Mouse (Mus musculus) kidney, adult 8-10 months (tissue): ENCODE data around the gene Prkacb.

Experiments used
- DNase-seq, 2 experiments: peaks; one replicate each; pipeline ENCODE4 v3.0.0; 2022

Prkacb gene

GRCm38 (mm10) chr3:146812901-146813393 is at the start of gene Prkacb:
Gene Prkacb, minus strand, starts transcription at chr3:146812990.
- DNase-seq = peak; percentile 86 to 87

GRCm38 (mm10) chr3:146860308-146860707 is 47.5 kb upstream of the Prkacb start:
- no peak for DNase-seq

DNA sequence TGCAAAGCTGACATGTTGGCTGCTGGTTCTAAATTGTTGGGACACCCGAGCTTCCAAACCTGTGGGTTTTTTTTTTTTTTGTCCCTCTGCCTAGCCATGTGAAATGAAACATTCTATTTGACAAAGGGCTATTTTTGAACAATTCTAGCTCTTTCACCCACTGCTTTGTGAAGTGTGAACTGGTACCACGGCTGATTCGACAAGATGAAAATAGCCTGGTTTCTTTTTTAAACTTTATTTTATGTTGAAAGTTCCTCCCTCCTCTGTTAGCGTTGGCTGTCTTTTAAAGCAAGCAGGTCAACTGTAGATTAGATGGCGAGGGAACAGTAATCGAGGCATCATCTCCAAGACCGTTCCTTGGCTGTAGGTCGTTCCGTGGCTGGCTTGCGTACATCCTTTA is 44.6 kb upstream of the Prkacb start:
- no peak for DNase-seq

DNA sequence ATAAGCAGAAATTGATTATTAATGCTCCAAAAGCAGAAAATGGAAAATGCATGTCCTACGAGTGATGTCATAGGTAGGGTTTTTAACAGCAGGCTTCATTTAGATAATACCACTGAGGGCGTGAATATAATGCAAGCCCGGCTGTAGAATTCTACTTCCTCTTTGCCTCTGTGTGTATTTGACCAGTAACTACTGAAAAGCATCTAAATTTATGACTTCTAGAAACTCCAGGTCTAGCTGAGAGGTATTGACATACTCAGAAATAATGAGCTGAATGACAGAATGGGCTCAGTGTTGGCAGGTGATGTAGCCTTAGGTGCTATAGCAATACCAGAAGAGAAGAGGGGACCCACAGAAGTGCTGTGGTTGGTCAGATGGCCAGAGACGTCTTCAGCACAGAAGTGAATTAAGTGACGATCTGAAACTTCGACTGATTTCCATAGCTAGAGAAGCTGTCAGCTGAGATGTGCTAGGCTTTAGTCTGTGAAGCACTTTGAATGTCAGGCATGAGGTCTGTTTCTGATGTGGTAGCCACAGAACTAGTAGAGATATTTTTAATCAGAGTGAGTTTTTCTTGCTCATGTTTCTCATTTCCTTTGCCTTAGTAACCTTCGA is 41.8 kb upstream of the Prkacb start:
- DNase-seq = no peak

- peak; percentile 43 to 63 for DNase-seq
Measured at GRCm38 (mm10) chr3:146851966-146852891, 39.4 kb upstream of the Prkacb start, which contains the start of gene Ttll7. Gene Ttll7, plus strand, starts transcription at chr3:146852367.

DNA sequence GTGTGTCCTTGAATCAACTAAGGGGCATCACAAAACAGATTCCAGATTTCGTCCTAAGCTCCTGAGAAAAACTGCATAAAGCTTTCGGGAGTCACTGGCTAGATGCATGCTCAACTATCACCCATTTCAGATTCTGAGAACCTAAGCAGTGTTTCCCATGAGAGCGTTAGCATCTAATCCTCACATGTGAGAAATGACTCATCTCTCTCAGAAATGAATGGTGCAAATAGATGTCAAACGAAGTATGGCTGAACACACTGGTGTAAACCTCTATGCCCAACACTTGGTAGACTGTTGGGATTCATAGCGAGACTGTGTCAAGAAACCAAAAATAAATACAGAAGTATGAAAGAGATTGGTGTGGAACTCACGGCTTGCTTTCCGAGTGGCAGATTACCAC is 36.6 kb upstream of the Prkacb start:
- no peak for DNase-seq

DNA sequence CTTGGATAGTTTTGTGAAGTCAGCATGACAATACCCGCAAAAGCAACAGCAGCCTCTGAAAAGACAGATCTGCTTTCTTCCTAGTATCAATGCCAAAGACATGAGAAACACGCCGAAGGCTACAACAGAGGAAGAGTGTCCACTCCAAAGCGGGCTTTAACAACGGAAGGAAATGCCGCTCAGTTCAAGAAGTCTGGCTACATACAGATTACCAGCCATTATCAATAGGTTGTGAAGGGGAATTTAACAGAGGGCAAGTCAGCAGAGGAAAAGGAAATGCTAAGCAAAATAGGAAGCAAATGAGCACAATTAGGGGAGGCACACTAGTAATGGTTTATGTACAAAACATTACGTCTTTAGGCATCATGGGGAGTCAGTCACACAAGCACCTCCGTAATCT is 35.3 kb upstream of the Prkacb start:
- no peak for DNase-seq

DNA sequence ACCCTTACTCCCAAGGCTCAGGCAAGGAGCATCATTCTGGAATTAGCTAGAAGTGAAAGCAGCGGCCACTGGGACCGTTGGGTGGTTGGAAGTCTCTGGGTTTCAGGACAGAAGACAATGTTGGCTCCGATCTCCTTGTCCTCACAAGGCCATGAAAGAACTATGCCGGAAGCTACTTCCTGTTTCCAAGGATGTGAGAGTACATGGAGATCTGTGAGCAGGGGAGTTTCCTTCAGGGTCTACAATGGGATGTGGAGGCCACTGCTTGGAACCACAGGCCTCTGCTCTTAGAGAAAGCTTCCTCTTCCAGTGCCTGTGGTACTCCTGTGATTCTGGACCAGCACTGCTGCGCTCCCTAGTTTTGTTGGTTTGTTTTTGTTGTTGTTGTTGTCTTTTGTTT is 33.4 kb upstream of the Prkacb start:
- no peak for DNase-seq

GRCm38 (mm10) chr3:146843470-146843869 is 30.7 kb upstream of the Prkacb start:
- DNase-seq = no peak

DNA sequence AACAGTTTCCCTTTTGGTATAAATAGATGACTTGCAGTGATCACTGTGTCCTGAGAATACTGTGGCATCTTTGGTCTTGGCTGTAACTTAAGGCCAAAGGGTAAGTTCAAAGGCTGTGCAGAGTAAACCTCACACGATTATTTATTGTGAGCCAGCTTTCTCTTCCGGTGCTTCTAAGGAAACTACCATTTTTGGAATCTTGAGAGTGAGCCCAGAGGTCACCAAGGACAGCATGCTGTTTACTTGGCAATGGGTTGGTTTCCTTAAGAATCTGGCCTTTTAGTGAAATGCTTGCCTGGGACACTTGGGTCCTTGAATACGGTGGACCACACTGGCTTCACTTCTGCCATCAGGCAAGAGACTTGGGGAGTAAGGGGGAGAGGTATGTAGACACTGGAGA is 30.0 kb upstream of the Prkacb start:
- DNase-seq = peak; percentile 9 to 14

GRCm38 (mm10) chr3:146820718-146821117 is 7.9 kb upstream of the Prkacb start:
- DNase-seq = no peak

DNA sequence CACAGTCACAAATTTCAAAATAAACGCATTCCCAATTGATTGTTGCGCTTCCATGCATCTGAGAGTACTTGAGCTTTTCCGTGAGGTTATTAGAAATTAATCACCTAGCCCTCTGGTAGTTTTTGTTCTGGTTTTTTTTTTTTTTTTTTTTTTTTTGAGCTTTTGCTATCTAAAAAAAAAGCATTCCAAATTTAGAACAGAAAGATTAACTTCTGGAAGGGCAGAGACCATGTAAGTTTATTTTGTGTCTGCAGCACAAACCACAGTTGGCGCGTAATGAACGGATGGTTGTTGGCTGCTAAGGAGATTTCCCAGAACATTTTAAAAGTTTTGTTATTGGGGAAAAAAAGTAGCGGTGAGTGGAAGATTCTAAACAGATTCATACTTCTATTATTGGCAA is 834 bp upstream of the Prkacb start:
- DNase-seq = no peak

GRCm38 (mm10) chr3:146812041-146812878 is 530 bp downstream of the Prkacb start:
- DNase-seq = peak; percentile 56 to 57

DNA sequence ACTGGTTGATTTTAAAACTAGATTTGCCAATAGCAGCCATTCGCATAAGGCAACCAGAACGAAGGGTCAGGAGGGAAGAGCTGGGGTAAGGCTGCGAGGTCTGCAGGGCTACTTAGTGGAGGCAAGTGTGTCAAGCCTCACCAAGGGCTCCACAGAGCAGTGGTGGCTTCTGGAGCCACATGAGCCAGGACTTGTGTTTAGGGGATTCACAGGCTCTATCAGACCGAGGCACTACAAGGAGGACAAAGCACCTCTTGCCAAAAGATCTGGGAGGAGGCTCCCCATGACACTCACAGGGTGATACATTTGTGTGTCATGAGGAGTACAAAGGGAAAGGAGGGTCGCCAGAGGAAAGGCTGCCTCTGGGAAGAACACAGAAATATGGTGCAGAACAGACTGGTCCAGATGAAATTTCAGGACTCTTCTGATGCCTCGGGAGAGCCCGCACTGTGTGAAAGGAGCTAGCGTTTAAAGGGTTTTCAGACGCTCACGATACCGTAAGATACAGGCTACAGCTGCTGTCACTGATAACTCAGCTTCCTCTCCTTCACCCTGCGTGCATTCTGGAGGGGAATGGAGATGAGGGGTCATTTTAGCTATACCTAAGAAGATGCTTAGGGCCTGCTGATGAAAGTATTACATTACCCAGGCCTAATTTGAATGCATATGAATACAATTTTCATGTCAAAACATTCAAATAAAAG is 19.1 kb downstream of the Prkacb start:
- DNase-seq = no peak

GRCm38 (mm10) chr3:146792144-146792748 is 20.5 kb downstream of the Prkacb start:
- no peak for DNase-seq

DNA sequence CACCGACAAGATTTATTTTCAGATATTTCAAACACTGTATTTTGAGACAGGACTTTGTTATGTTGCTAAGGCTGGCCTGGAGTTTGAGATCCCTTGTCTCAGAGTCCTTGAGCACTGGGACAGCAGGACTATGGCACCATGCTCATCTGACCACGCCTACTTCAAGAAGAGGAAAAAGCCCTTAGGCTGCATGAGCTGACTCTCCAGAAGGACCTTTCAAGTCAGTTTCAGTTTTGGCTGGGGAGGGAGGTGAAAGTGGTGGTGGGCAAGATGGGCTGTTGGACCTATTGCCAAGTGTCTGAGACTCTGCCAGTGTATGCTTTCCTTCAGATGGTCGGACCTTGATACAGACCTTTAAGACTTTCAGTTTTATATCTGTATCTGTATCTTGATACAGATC is 28.6 kb downstream of the Prkacb start:
- no peak for DNase-seq

DNA sequence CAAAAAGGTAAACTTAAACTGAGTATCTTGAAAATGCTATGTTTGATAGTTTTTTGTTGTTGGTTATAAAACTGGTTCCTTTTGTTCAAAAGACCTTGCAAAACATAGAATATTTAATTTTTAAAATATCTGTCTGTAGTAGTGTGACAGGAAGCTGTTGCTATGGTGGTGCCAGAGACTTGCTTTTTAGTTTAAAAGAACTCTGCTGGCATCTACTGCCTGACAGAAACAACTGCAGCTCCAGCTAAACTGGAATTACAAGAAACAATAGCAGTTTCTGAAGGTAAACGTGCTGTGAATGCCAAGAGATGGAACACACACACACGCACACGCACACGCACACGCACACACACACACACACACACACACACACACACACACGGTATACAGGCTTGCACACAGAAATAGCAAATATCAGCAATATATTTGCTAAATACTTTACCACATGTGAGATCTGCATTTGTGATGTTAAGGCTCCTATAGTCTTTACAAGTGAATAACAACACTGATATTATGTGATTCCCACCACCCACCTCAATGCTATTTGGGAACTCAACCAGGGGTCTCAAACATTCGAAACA is 29.1 kb downstream of the Prkacb start:
- DNase-seq = no peak

DNA sequence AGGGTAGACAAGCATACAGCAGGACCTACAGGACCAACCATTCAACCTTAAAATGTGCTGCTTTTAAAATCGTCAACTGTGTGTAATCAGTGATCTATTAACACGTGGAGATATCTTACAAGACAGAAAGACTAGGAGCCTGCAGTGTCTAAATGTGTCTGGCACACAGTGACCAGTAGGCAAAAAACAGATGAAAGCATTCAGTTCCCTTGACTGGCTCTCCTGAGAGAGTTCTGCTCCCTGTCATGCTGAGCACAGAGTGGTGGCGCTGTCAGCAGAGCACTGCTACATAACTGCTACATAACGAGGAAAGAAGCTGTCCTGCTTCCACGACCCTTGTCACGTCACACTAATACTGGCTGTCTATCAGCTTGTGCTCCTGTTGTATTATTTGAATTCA is 30.2 kb downstream of the Prkacb start:
- DNase-seq = peak; percentile 34 to 56

- DNase-seq = peak; percentile 17 to 19
Measured at GRCm38 (mm10) chr3:146781131-146781530, 31.7 kb downstream of the Prkacb start.

- DNase-seq = no peak
Measured at GRCm38 (mm10) chr3:146780241-146780640, 32.5 kb downstream of the Prkacb start.

DNA sequence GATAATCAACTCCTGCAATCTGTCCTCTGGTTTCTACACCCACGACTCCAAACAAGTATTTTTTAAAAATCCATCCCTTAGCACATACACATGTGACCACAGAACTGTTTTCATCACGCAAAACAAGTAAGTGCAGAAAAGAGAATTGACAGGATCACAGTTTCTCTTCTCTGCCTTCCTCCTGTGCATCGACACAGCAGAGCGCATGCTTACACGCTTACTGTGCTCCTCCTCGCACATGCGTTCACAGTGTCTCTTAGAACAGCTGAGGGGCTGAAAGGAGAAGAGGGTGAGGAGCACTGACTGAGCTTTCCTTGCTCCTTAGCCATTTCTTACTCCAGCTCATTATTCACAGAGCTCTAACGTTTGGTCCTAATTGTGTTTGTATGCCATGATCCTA is 33.9 kb downstream of the Prkacb start:
- no peak for DNase-seq

DNA sequence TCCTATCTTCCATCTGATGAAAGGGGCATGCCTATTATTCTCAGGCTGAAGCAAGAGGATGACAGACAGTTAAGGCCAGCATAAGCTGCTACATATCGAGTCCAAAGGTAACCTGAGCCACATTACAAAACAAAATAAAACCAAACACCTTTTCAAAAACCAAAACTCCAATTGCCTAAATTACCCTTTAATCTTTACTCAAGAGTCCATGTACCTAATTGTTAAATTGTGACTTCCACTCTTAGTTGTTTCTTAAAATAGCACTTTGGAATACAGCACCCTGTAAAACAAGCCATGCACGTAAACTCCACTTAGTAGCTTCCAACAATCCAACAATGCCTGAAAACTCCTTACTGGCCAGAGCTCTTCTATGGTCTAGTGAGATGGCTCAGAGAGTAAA is 34.3 kb downstream of the Prkacb start:
- peak in 1 of 2 experiments; percentile 11 for DNase-seq
